Mouse (Mus musculus) testis, postnatal 10 days (tissue): ENCODE data around the gene Prkcd.

Experiments
- DNase-seq: peaks from one replicate; pipeline ENCODE4 v3.0.0; 2021; ENCODE audit warnings: low spot score

Gene Prkcd

GRCm38 (mm10) chr14:30575791-30576190 is 50.2 kb downstream of the Prkcd start:
- DNase-seq, result no peak

GRCm38 (mm10) chr14:30573983-30574584 is 51.9 kb downstream of the Prkcd start:
- peak; percentile 89 for DNase-seq

GRCm38 (mm10) chr14:30573235-30573634 is 52.8 kb downstream of the Prkcd start:
- no peak for DNase-seq

- no peak for DNase-seq
Observed at GRCm38 (mm10) chr14:30572253-30572652, 53.8 kb downstream of the Prkcd start.

GRCm38 (mm10) chr14:30570303-30570702 is 55.7 kb downstream of the Prkcd start:
- DNase-seq, result peak; percentile 71

GRCm38 (mm10) chr14:30568016-30568415 is 58.0 kb downstream of the Prkcd start:
- no peak for DNase-seq

DNA sequence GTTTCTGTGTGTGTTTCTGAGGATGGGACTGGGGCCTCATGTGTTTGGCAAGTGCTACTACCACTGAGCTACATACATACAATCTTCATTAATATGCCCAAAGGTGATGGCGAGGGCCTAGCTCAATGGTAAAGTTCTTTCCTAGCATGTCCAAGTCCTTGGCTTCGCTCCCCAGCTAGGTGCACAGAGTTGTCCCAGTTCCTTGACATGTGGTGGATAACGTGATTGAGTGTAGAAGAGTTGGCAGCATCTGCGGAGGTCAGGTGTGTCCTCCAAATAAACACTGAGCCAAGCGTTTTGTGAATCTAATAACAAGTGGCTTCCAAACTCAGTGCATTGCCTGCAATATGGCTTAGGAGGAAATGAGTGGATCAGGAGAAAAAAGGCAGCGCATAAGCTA is 59.7 kb downstream of the Prkcd start:
- DNase-seq, result no peak

- DNase-seq, result no peak
Observed at GRCm38 (mm10) chr14:30564451-30564850, 61.6 kb downstream of the Prkcd start.

- DNase-seq, result no peak
Observed at GRCm38 (mm10) chr14:30562343-30562742, 63.7 kb downstream of the Prkcd start.

DNA sequence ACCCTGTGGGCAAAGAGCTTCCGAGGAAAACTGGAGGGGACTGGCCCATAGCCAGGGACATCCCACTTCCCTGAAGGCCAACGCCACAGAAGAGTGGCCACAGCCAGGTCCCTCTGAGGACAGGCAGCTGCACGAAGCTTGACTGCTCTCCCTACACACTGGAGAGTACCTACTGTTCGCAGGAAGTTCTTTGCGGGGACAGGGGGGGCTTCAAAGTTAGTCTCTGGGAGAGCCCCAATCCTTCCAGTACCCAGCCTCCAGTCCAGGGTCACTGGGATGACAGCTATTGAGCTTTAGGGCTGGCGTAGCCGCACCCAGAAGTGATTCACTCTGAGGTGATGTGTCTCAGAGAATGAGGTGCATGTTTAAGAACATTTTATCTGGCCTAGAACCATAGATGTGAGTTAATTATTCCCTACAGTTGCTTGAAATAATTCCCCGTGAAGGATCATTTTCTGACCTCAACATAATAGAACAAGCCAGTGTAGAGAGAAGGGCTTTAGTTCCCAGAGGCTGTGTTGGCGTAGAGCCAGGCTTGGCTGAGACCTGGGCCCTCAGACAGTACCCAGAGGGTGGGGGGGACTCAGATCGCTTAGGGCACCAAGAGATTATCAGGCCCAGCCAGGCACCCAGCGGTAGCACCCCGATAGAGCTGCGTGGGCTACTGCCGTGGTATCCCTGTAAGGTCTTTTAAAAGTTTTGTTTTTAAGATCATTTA is 64.4 kb downstream of the Prkcd start:
- DNase-seq, result peak; percentile 75

- no peak for DNase-seq
Observed at GRCm38 (mm10) chr14:30560803-30561389, 65.1 kb downstream of the Prkcd start.

DNA sequence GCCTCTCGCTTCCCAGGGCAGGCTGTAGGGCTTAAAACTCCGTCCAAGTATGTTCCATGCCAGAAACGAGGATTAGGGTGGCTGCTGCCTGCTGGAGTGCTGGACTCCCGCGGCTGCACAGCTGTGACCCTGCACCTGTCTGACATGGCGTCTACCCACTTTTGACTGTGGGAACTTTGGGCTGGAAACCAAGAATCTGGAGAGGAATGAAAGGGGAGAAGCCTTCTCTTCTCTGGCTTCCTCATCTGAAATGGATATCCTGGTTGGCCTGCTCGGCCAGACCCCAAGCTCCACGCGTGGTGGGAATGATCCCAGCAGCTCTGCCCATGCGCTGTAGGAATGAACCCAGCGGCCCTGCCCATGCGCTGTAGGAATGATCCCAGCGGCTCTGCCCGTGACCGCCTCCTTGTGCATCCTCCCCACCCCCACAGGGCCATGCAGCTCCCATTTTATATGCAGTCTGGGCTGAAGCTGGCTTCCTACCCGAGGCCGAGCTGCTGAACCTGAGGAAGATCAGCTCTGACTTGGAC is 66.6 kb downstream of the Prkcd start:
- no peak for DNase-seq

GRCm38 (mm10) chr14:30557730-30558129 is 68.3 kb downstream of the Prkcd start:
- no peak for DNase-seq

GRCm38 (mm10) chr14:30556651-30557050 is 69.4 kb downstream of the Prkcd start:
- no peak for DNase-seq

DNA sequence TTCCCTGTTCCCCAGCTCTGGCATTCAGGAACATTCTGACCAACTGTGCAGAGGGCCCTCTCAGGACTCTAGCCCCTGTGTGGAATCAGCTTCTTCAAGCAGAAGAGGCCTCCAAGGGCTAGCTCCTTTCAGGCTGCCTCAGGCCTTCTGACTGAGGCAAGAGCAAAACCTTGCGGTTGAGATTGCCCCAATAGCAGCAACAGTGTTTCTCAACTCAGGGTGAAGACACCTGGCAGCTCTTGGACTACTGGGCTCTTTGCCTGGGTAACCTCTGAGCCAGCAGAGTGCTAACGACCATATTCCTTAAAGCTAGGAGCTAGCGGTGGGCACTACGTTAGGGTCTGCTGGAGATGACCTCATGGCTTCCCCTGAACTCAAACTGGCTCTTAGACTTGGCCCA is 72.8 kb downstream of the Prkcd start:
- DNase-seq, result no peak

- no peak for DNase-seq
Observed at GRCm38 (mm10) chr14:30551981-30552380, 74.0 kb downstream of the Prkcd start.

GRCm38 (mm10) chr14:30551509-30551908 is 74.5 kb downstream of the Prkcd start:
- no peak for DNase-seq

- DNase-seq, result no peak
Observed at GRCm38 (mm10) chr14:30550232-30551070, 75.6 kb downstream of the Prkcd start.

GRCm38 (mm10) chr14:30549777-30550149 is 76.2 kb downstream of the Prkcd start:
- no peak for DNase-seq

DNA sequence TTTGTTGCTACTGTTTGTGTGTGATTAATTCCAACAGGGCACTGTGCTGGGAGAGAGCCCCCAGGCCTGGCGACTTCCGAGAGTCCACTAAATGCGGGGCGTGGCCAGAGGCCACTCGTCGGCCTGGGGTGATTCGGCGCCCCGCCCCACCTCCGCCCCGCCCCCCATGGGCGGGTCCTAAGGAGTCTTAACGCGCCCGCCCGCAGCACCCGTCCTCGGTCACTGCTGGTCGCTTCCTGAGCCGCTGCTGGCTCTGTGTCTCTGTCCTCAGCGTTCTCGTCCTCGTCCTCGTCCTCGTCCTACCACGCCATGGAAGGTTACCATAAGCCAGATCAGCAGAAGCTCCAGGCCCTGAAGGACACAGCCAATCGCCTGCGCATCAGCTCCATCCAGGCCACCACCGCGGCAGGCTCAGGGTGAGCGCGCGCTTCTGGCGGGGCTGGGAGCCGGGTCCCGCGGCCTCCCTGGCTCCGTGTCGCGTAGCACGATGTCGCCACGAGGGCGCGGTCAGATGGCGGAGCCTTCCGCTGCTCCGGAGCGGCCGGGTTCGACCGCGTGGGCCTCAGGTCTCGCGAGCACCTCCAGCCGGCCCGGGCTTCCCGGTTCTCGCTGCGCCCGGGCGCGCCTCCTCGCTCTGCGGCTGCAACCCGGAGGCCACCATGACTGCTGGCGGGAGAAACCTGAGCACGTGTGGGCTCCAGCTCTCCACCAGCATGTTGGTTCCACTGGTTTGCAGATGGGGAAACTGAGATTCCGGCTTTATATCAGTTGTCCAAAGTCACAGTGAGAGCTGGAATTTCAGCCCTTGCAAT is 76.8 kb downstream of the Prkcd start:
- peak; percentile 99 for DNase-seq

- DNase-seq, result peak; percentile 88
Observed at GRCm38 (mm10) chr14:30548131-30548720, 77.8 kb downstream of the Prkcd start, which contains the start of gene Tkt. TSS of gene Tkt (plus strand) at chr14:30548359.
